24 mouse cellular contexts compared by ENCODE assay signal in genomic region chr3:48604840-48605239, GRCm38 (mm10).
A peak's percentile ranks its signal among the peaks of the same experiment; 100 is the strongest.
DNase-seq lines count a peak whose midpoint lies in the region; ATAC-seq lines count a peak whose summit lies in the region.
"Had no signal": no experiment of that assay in that cellular context is flagged by ENCODE, and none has a peak within 500 bp of the region (broad histone marks: within the 10 kb centered on the region; RNA-seq: fewer than 3 reads in every experiment).

No protein-coding gene starts in this region.

- intact Hi-C loops in gastrocnemius, postnatal 36 days (cut with DNase I), result no loop called here

- no peak overlapping the region for H3K27ac ChIP-seq in forebrain, embryonic 13.5 days
- H3K27ac ChIP-seq in forebrain, embryonic 10.5 days, result no peak overlapping the region
- H3K27ac ChIP-seq: embryonic facial prominence, embryonic 12.5 days; heart, embryonic 15.5 days; hindbrain, embryonic 14.5 days; intestine, embryonic 15.5 days; limb, embryonic 12.5 days; liver, embryonic 12.5 days; stomach, postnatal 0 days had no signal

- no peaks in the 10 kb centered on the region for H3K27me3 ChIP-seq in forebrain, embryonic 13.5 days
- H3K27me3 ChIP-seq in forebrain, embryonic 10.5 days (ENCODE audit: poor library complexity, severe bottlenecking), result no peaks in the 10 kb centered on the region
- H3K27me3 ChIP-seq: embryonic facial prominence, embryonic 12.5 days; heart, embryonic 15.5 days; intestine, embryonic 15.5 days; limb, embryonic 12.5 days; liver, embryonic 12.5 days had no signal

- DNase-seq in forebrain, embryonic 10.5 days (ENCODE audit: extremely low spot score, low spot score), result no peak
- DNase-seq in adrenal gland, postnatal 14 days, result peak; percentile 21
- DNase-seq in cerebellum, adult 18-20 months, result peak; percentile 9 to 10
- peak; percentile 13 for DNase-seq in fat pad, adult 2 months (ENCODE audit: extremely low read depth, low read depth, low spot score)
- no peak for DNase-seq in thymus, postnatal 25 days
- no peak for DNase-seq in gastrocnemius, postnatal 36 days
- DNase-seq: gastrocnemius, postnatal 14 days; heart, postnatal 4 days; kidney, adult 8-10 months; kidney, postnatal 10 days; lung, adult 18-20 months; lung, postnatal 14 days; thymus, adult 2 months had no signal

- H3K36me3 ChIP-seq in forebrain, embryonic 13.5 days (ENCODE audit: poor library complexity, severe bottlenecking), result no peaks in the 10 kb centered on the region
- H3K36me3 ChIP-seq in forebrain, embryonic 10.5 days (replicated peaks), result no peaks in the 10 kb centered on the region
- H3K36me3 ChIP-seq: embryonic facial prominence, embryonic 12.5 days; heart, embryonic 15.5 days; intestine, embryonic 15.5 days; limb, embryonic 12.5 days; liver, embryonic 12.5 days had no signal

- H3K4me3 ChIP-seq in forebrain, embryonic 13.5 days, result no peak overlapping the region
- H3K4me3 ChIP-seq in forebrain, embryonic 10.5 days, result no peak overlapping the region
- H3K4me3 ChIP-seq: embryonic facial prominence, embryonic 12.5 days; heart, embryonic 15.5 days; intestine, embryonic 15.5 days; limb, embryonic 12.5 days; liver, embryonic 12.5 days had no signal

- no peak overlapping the region for H3K4me2 ChIP-seq in forebrain, embryonic 13.5 days
- H3K4me2 ChIP-seq: embryonic facial prominence, embryonic 12.5 days; heart, embryonic 15.5 days; hindbrain, embryonic 14.5 days; intestine, embryonic 15.5 days; limb, embryonic 12.5 days; liver, embryonic 12.5 days; midbrain, embryonic 11.5 days had no signal

- WGBS in forebrain, embryonic 13.5 days, result 62% methylated on average over 3 of the region's 3 CpGs
- 87% methylated on average over 3 of the region's 3 CpGs for WGBS in forebrain, embryonic 10.5 days

- peak; percentile 13; the same call in 1 of the 2 replicates for ATAC-seq in forebrain, embryonic 13.5 days
- ATAC-seq: activated CD4-positive, CD25-positive, alpha-beta regulatory T cell, adult 4 months; forebrain, embryonic 16.5 days; intestine, embryonic 15.5 days; liver, embryonic 12.5 days had no signal

- peaks cover 6% of the 10 kb centered on the region for H3K4me1 ChIP-seq in forebrain, embryonic 13.5 days
- peaks cover 9% of the 10 kb centered on the region for H3K4me1 ChIP-seq in forebrain, embryonic 10.5 days
- H3K4me1 ChIP-seq: embryonic facial prominence, embryonic 12.5 days; heart, embryonic 15.5 days; intestine, embryonic 15.5 days; limb, embryonic 12.5 days; liver, embryonic 12.5 days had no signal

- no peak overlapping the region for H3K9ac ChIP-seq in forebrain, embryonic 13.5 days
- H3K9ac ChIP-seq: embryonic facial prominence, embryonic 12.5 days; heart, embryonic 15.5 days; hindbrain, embryonic 14.5 days; intestine, embryonic 15.5 days; limb, embryonic 12.5 days; liver, embryonic 12.5 days had no signal

- no peaks in the 10 kb centered on the region for H3K9me3 ChIP-seq in forebrain, embryonic 13.5 days (replicated peaks)
- no peaks in the 10 kb centered on the region for H3K9me3 ChIP-seq in forebrain, embryonic 10.5 days
- H3K9me3 ChIP-seq: embryonic facial prominence, embryonic 12.5 days; heart, embryonic 15.5 days; intestine, embryonic 15.5 days; limb, embryonic 12.5 days; liver, embryonic 12.5 days had no signal

Comparison
In these comparisons a context has a peak if more than half of its experiments do, and no peak if none do; other contexts are left out.
1. DNase-seq: peak in adrenal gland, postnatal 14 days (single experiment), cerebellum, adult 18-20 months (2 of 2) and fat pad, adult 2 months (single experiment); none in forebrain, embryonic 10.5 days (single experiment), thymus, postnatal 25 days (single experiment) and gastrocnemius, postnatal 36 days (0 of 2).